Mouse (Mus musculus): Measurements from ENCODE around the gene Brinp3. TPM values are rescaled to one million over a fixed set of nuclear protein-coding genes. Genes with fewer than 3 reads are reported as not detected.

Brinp3 gene
- polyA plus RNA-seq, 1 experiment from 2014 or later, result 1.9 TPM

GRCm38 (mm10) chr1:146807765-146808164 lies 313.2 kb downstream of the Brinp3 start:
- 70% methylated on average over 4 of the region's 4 CpGs for WGBS
- H3K27me3 ChIP-seq, result no peaks in the 10 kb centered on the region
- H3K9me3 ChIP-seq, result no peaks in the 10 kb centered on the region
- H3K36me3 ChIP-seq, result no peaks in the 10 kb centered on the region
- ATAC-seq (ENCODE audit: low FRiP score, low read depth), result no peak
- H3K27ac ChIP-seq, result no peak overlapping the region
- no peak overlapping the region for H3K9ac ChIP-seq
- no peak overlapping the region for H3K4me2 ChIP-seq (replicated peaks)
- no peak overlapping the region for H3K4me3 ChIP-seq
- H3K4me1 ChIP-seq, result no peaks in the 10 kb centered on the region

DNA sequence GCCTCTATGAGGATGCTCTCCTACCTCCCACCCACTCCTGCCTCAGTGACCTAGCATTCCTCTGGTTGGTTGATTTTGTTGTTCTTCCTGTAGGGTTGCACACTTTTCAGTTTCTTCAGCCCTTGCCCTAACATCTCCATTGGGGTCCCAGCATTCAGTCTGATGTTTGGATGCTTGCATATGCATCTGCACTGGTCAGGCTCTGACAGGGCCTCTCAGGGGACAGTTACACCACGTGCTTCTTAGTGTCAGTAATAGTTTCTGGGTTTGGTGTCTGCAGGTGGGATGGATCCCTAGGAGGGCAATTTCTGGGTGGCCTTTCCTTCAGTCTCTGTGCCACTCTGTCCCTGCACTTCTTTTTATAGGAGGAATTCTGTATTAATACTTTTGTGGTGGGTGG lies 339.3 kb downstream of the Brinp3 start:
- no peak overlapping the region for H3K9ac ChIP-seq
- no peak for ATAC-seq (ENCODE audit: low FRiP score, low read depth)
- no peak overlapping the region for H3K4me2 ChIP-seq (replicated peaks)
- H3K9me3 ChIP-seq, result no peaks in the 10 kb centered on the region
- no peak overlapping the region for H3K4me3 ChIP-seq
- no peaks in the 10 kb centered on the region for H3K27me3 ChIP-seq
- no peak overlapping the region for H3K27ac ChIP-seq
- H3K4me1 ChIP-seq, result no peaks in the 10 kb centered on the region
- H3K36me3 ChIP-seq, result no peaks in the 10 kb centered on the region
- WGBS, result 28% methylated on average over 1 of the region's 1 CpGs

- no peak for ATAC-seq (ENCODE audit: low FRiP score, low read depth)
- Histone ChIP-seq H3K27ac (no peak overlapping the region), H3K27me3 (no peaks in the 10 kb centered on the region), H3K9ac (no peak overlapping the region), H3K36me3 (no peaks in the 10 kb centered on the region), H3K4me3 (no peak overlapping the region), H3K9me3 (no peaks in the 10 kb centered on the region), H3K4me1 (no peaks in the 10 kb centered on the region), H3K4me2 (replicated peaks) (no peak overlapping the region)
- 74% methylated on average over 2 of the region's 2 CpGs for WGBS
These were observed 349.5 kb downstream of the Brinp3 start for GRCm38 (mm10) chr1:146844087-146844486.

- 88% methylated on average over 3 of the region's 3 CpGs for WGBS
- no peaks in the 10 kb centered on the region for H3K36me3 ChIP-seq
- no peak overlapping the region for H3K27ac ChIP-seq
- no peaks in the 10 kb centered on the region for H3K4me1 ChIP-seq
- no peak for ATAC-seq (ENCODE audit: low FRiP score, low read depth)
- no peak overlapping the region for H3K9ac ChIP-seq
- H3K4me3 ChIP-seq, result no peak overlapping the region
- no peak overlapping the region for H3K4me2 ChIP-seq (replicated peaks)
- H3K27me3 ChIP-seq, result no peaks in the 10 kb centered on the region
- no peaks in the 10 kb centered on the region for H3K9me3 ChIP-seq
These were observed 354.3 kb downstream of the Brinp3 start for GRCm38 (mm10) chr1:146848892-146849291.

GRCm38 (mm10) chr1:146850147-146850546 lies 355.6 kb downstream of the Brinp3 start:
- 72% methylated on average over 2 of the region's 2 CpGs for WGBS
- H3K36me3 ChIP-seq, result no peaks in the 10 kb centered on the region
- no peak overlapping the region for H3K27ac ChIP-seq

DNA sequence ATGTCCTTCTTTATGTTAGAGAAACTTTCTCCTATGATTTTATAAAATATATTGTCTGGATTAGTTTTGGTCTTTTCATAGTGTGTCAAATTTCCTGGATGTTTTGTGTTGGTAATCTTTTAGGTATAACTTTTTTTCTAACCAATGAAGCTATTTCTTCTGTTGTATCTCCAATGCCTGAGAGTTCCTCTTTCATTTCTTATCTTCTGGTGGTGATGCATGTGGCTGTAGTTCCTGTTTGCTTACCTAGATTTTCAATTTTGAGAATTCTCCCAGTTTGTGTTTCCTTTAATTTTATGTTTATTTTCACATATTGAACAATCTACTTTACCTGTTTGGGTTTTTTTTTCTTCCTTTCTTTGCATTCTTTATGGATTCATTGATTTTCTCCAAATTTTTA lies 404.1 kb downstream of the Brinp3 start:
- Histone ChIP-seq H3K4me2 (replicated peaks) (no peak overlapping the region), H3K4me3 (no peak overlapping the region), H3K27me3 (no peaks in the 10 kb centered on the region), H3K4me1 (no peaks in the 10 kb centered on the region), H3K36me3 (no peaks in the 10 kb centered on the region), H3K9me3 (no peaks in the 10 kb centered on the region), H3K9ac (no peak overlapping the region), H3K27ac (no peak overlapping the region)
- no peak for ATAC-seq (ENCODE audit: low FRiP score, low read depth)

More at GRCm38 (mm10) chr1:146850147-146850546, 355.6 kb downstream of the Brinp3 start:
- Histone ChIP-seq H3K27me3 (no peaks in the 10 kb centered on the region), H3K4me2 (replicated peaks) (no peak overlapping the region), H3K9ac (no peak overlapping the region), H3K4me3 (no peak overlapping the region), H3K4me1 (no peaks in the 10 kb centered on the region), H3K9me3 (no peaks in the 10 kb centered on the region)
- no peak for ATAC-seq (ENCODE audit: low FRiP score, low read depth)

- ATAC-seq (ENCODE audit: low FRiP score, low read depth), result no peak
- no peak overlapping the region for H3K4me3 ChIP-seq
- H3K36me3 ChIP-seq, result no peaks in the 10 kb centered on the region
- 79% methylated on average over 9 of the region's 9 CpGs for WGBS
- no peaks in the 10 kb centered on the region for H3K27me3 ChIP-seq
- H3K9me3 ChIP-seq, result no peaks in the 10 kb centered on the region
- no peak overlapping the region for H3K9ac ChIP-seq
- no peak overlapping the region for H3K27ac ChIP-seq
- H3K4me2 ChIP-seq (replicated peaks), result no peak overlapping the region
- no peaks in the 10 kb centered on the region for H3K4me1 ChIP-seq
These were observed 407.1 kb downstream of the Brinp3 start for GRCm38 (mm10) chr1:146901691-146902090.

- H3K4me2 ChIP-seq (replicated peaks), result no peak overlapping the region
- no peaks in the 10 kb centered on the region for H3K9me3 ChIP-seq
- H3K9ac ChIP-seq, result no peak overlapping the region
- 76% methylated on average over 6 of the region's 6 CpGs for WGBS
- H3K4me3 ChIP-seq, result no peak overlapping the region
- H3K27me3 ChIP-seq, result no peaks in the 10 kb centered on the region
- H3K27ac ChIP-seq, result no peak overlapping the region
- no peak for ATAC-seq (ENCODE audit: low FRiP score, low read depth)
- no peaks in the 10 kb centered on the region for H3K36me3 ChIP-seq
- H3K4me1 ChIP-seq, result no peaks in the 10 kb centered on the region
These were observed 445.2 kb downstream of the Brinp3 start for GRCm38 (mm10) chr1:146939463-146940389.
